Mouse (Mus musculus): ENCODE data around the gene Hax1. TPM values are rescaled to one million over a fixed set of nuclear protein-coding genes. Genes with fewer than 3 reads are reported as not detected.

Gene Hax1
- polyA plus RNA-seq, 2 experiments, result 121 to 135 TPM

GRCm38 (mm10) chr3:89956177-89956971 lies 42.2 kb downstream of the Hax1 start:
- no peak for TF ChIP-seq POLR2A (IDR thresholded peaks at IDR 0.05; ENCODE audit: borderline replicate concordance, extremely low read depth, insufficient read depth, insufficient read length)
- no peaks in the 10 kb centered on the region for H3K27me3 ChIP-seq (ENCODE audit: control insufficient read depth, insufficient read depth, low read length)
- H3K4me2 ChIP-seq (replicated peaks; ENCODE audit: low read depth, low read length, severe bottlenecking), result no peak overlapping the region
- peaks cover 11% of the 10 kb centered on the region for H3K4me1 ChIP-seq (ENCODE audit: control insufficient read depth, insufficient read depth, low read length)
- H3K9ac ChIP-seq (ENCODE audit: low read depth, low read length, severe bottlenecking), result no peak overlapping the region
- H3K36me3 ChIP-seq (ENCODE audit: control insufficient read depth, insufficient read depth, low read length), result peaks cover 77% of the 10 kb centered on the region
- no peak overlapping the region for H3K27ac ChIP-seq (replicated peaks; ENCODE audit: low read depth, low read length)
- no peaks in the 10 kb centered on the region for H3K9me3 ChIP-seq (ENCODE audit: control insufficient read depth, low read length)
- no peak overlapping the region for H3K4me3 ChIP-seq (replicated peaks; ENCODE audit: low read length)
- no peak for DNase-seq (ENCODE audit: low spot score)
- ATAC-seq (ENCODE audit: low FRiP score, low read depth), result no peak
- 91% methylated on average over 7 of the region's 7 CpGs for WGBS

- DNase-seq (ENCODE audit: low spot score) (peak; percentile 71), ATAC-seq (ENCODE audit: low FRiP score, low read depth) (no peak)
- H3K4me2 ChIP-seq (replicated peaks; ENCODE audit: low read depth, low read length, severe bottlenecking), result no peak overlapping the region
- H3K4me3 ChIP-seq (replicated peaks; ENCODE audit: low read length), result no peak overlapping the region
- no peaks in the 10 kb centered on the region for H3K27me3 ChIP-seq (ENCODE audit: control insufficient read depth, insufficient read depth, low read length)
- no peak for TF ChIP-seq POLR2A (IDR thresholded peaks at IDR 0.05; ENCODE audit: borderline replicate concordance, extremely low read depth, insufficient read depth, insufficient read length)
- no peak overlapping the region for H3K9ac ChIP-seq (ENCODE audit: low read depth, low read length, severe bottlenecking)
- H3K4me1 ChIP-seq (ENCODE audit: control insufficient read depth, insufficient read depth, low read length), result no peaks in the 10 kb centered on the region
- 1% methylated on average over 4 of the region's 4 CpGs for WGBS
- no peaks in the 10 kb centered on the region for H3K9me3 ChIP-seq (ENCODE audit: control insufficient read depth, low read length)
- no peak overlapping the region for H3K27ac ChIP-seq (replicated peaks; ENCODE audit: low read depth, low read length)
- peaks cover 96% of the 10 kb centered on the region for H3K36me3 ChIP-seq (ENCODE audit: control insufficient read depth, insufficient read depth, low read length)
Observed at GRCm38 (mm10) chr3:89953420-89953819, 45.2 kb downstream of the Hax1 start.

- WGBS, result 90% methylated on average over 6 of the region's 6 CpGs
- Histone ChIP-seq H3K9ac (ENCODE audit: low read depth, low read length, severe bottlenecking) (no peak overlapping the region), H3K4me1 (ENCODE audit: control insufficient read depth, insufficient read depth, low read length) (no peaks in the 10 kb centered on the region), H3K4me3 (replicated peaks; ENCODE audit: low read length) (no peak overlapping the region), H3K36me3 (ENCODE audit: control insufficient read depth, insufficient read depth, low read length) (peaks cover 98% of the 10 kb centered on the region), H3K27me3 (ENCODE audit: control insufficient read depth, insufficient read depth, low read length) (no peaks in the 10 kb centered on the region), H3K4me2 (replicated peaks; ENCODE audit: low read depth, low read length, severe bottlenecking) (no peak overlapping the region), H3K27ac (replicated peaks; ENCODE audit: low read depth, low read length) (no peak overlapping the region), H3K9me3 (ENCODE audit: control insufficient read depth, low read length) (no peaks in the 10 kb centered on the region)
- ATAC-seq (ENCODE audit: low FRiP score, low read depth) (no peak), DNase-seq (ENCODE audit: low spot score) (no peak)
- no peak for TF ChIP-seq POLR2A (IDR thresholded peaks at IDR 0.05; ENCODE audit: borderline replicate concordance, extremely low read depth, insufficient read depth, insufficient read length)
Observed at GRCm38 (mm10) chr3:89948655-89949054, 49.9 kb downstream of the Hax1 start.

GRCm38 (mm10) chr3:89948021-89948420 lies 50.6 kb downstream of the Hax1 start:
- no peak for ATAC-seq (ENCODE audit: low FRiP score, low read depth)
- 89% methylated on average over 11 of the region's 11 CpGs for WGBS
- no peak overlapping the region for H3K4me2 ChIP-seq (replicated peaks; ENCODE audit: low read depth, low read length, severe bottlenecking)

More at GRCm38 (mm10) chr3:89948021-89948420, 50.6 kb downstream of the Hax1 start:
- no peak for TF ChIP-seq POLR2A (IDR thresholded peaks at IDR 0.05; ENCODE audit: borderline replicate concordance, extremely low read depth, insufficient read depth, insufficient read length)
- H3K4me1 ChIP-seq (ENCODE audit: control insufficient read depth, insufficient read depth, low read length), result no peaks in the 10 kb centered on the region
- no peaks in the 10 kb centered on the region for H3K27me3 ChIP-seq (ENCODE audit: control insufficient read depth, insufficient read depth, low read length)
- H3K9me3 ChIP-seq (ENCODE audit: control insufficient read depth, low read length), result no peaks in the 10 kb centered on the region
- no peak for DNase-seq (ENCODE audit: low spot score)
- H3K27ac ChIP-seq (replicated peaks; ENCODE audit: low read depth, low read length), result no peak overlapping the region
- peaks cover 98% of the 10 kb centered on the region for H3K36me3 ChIP-seq (ENCODE audit: control insufficient read depth, insufficient read depth, low read length)
- H3K9ac ChIP-seq (ENCODE audit: low read depth, low read length, severe bottlenecking), result no peak overlapping the region
- H3K4me3 ChIP-seq (replicated peaks; ENCODE audit: low read length), result no peak overlapping the region

Small RNA genes lying within 50 kb of the gene (microRNA-seq; reads per million reads assigned to microRNA genes)
- gene Mir7669, result not detected

Other genes starting within 250 kb of the Hax1 start
- gene Chrnb2, start 234.1 kb downstream of the Hax1 start, polyA plus RNA-seq (2012; rRNA removed), result 0.43 and 0.64 TPM in 2 replicates
- 0.37 and 0.55 TPM in 2 replicates for gene Chrnb2, start 234.1 kb downstream of the Hax1 start, polyA plus RNA-seq (2014; fragmentation: Nextera tagmentation; extraction: Ambion mirVana)
- gene Ube2q1, start 225.2 kb downstream of the Hax1 start, polyA plus RNA-seq (2012; rRNA removed), result 45.8 and 47.0 TPM in 2 replicates
- gene Ube2q1, start 225.2 kb downstream of the Hax1 start, polyA plus RNA-seq (2014; fragmentation: Nextera tagmentation; extraction: Ambion mirVana), result 24.0 TPM in 2 replicates
- 2.9 TPM in 2 replicates for gene She, start 167.4 kb downstream of the Hax1 start, polyA plus RNA-seq (2012; rRNA removed)
- gene She, start 167.4 kb downstream of the Hax1 start, polyA plus RNA-seq (2014; fragmentation: Nextera tagmentation; extraction: Ambion mirVana), result 4.7 and 4.9 TPM in 2 replicates
- 1.1 and 1.2 TPM in 2 replicates for gene Il6ra, start 85.6 kb downstream of the Hax1 start, polyA plus RNA-seq (2012; rRNA removed)
- gene Il6ra, start 85.6 kb downstream of the Hax1 start, polyA plus RNA-seq (2014; fragmentation: Nextera tagmentation; extraction: Ambion mirVana), result 1.3 and 1.5 TPM in 2 replicates
- 88.4 and 110 TPM in 2 replicates for gene Atp8b2, start 35.3 kb downstream of the Hax1 start, polyA plus RNA-seq (2012; rRNA removed)
- 20.5 and 24.6 TPM in 2 replicates for gene Atp8b2, start 35.3 kb downstream of the Hax1 start, polyA plus RNA-seq (2014; fragmentation: Nextera tagmentation; extraction: Ambion mirVana)
- gene 4933434E20Rik, start 52.9 kb upstream of the Hax1 start, polyA plus RNA-seq (2012; rRNA removed), result 62.2 and 69.4 TPM in 2 replicates
- 133 and 139 TPM in 2 replicates for gene 4933434E20Rik, start 52.9 kb upstream of the Hax1 start, polyA plus RNA-seq (2014; fragmentation: Nextera tagmentation; extraction: Ambion mirVana)
- 205 and 239 TPM in 2 replicates for gene Ubap2l, start 53.8 kb upstream of the Hax1 start, polyA plus RNA-seq (2012; rRNA removed)
- gene Ubap2l, start 53.8 kb upstream of the Hax1 start, polyA plus RNA-seq (2014; fragmentation: Nextera tagmentation; extraction: Ambion mirVana), result 214 and 235 TPM in 2 replicates
- 258 and 269 TPM in 2 replicates for gene Tpm3, start 73.9 kb upstream of the Hax1 start, polyA plus RNA-seq (2012; rRNA removed)
- 436 and 464 TPM in 2 replicates for gene Tpm3, start 73.9 kb upstream of the Hax1 start, polyA plus RNA-seq (2014; fragmentation: Nextera tagmentation; extraction: Ambion mirVana)
- gene Nup210l, start 105.4 kb upstream of the Hax1 start, polyA plus RNA-seq (2012; rRNA removed), result 2.5 and 2.6 TPM in 2 replicates
- gene Nup210l, start 105.4 kb upstream of the Hax1 start, polyA plus RNA-seq (2014; fragmentation: Nextera tagmentation; extraction: Ambion mirVana), result 0.30 and 0.47 TPM in 2 replicates
- 3,285 and 4,392 TPM in 2 replicates for gene Rps27, start 214.9 kb upstream of the Hax1 start, polyA plus RNA-seq (2012; rRNA removed)
- 2,297 and 2,465 TPM in 2 replicates for gene Rps27, start 214.9 kb upstream of the Hax1 start, polyA plus RNA-seq (2014; fragmentation: Nextera tagmentation; extraction: Ambion mirVana)
- gene Rab13, start 214.9 kb upstream of the Hax1 start, polyA plus RNA-seq (2012; rRNA removed), result 23.8 and 35.8 TPM in 2 replicates
- 17.8 and 21.8 TPM in 2 replicates for gene Rab13, start 214.9 kb upstream of the Hax1 start, polyA plus RNA-seq (2014; fragmentation: Nextera tagmentation; extraction: Ambion mirVana)
- gene Jtb, start 232.8 kb upstream of the Hax1 start, polyA plus RNA-seq (2012; rRNA removed), result 74.2 and 78.2 TPM in 2 replicates
- 120 and 130 TPM in 2 replicates for gene Jtb, start 232.8 kb upstream of the Hax1 start, polyA plus RNA-seq (2014; fragmentation: Nextera tagmentation; extraction: Ambion mirVana)
- 6.3 and 6.4 TPM in 2 replicates for gene Creb3l4, start 244.7 kb upstream of the Hax1 start, polyA plus RNA-seq (2012; rRNA removed)
- 6.7 and 10.0 TPM in 2 replicates for gene Creb3l4, start 244.7 kb upstream of the Hax1 start, polyA plus RNA-seq (2014; fragmentation: Nextera tagmentation; extraction: Ambion mirVana)
- 56.8 and 66.4 TPM in 2 replicates for gene Slc39a1, start 249.4 kb upstream of the Hax1 start, polyA plus RNA-seq (2012; rRNA removed)
- 104 and 111 TPM in 2 replicates for gene Slc39a1, start 249.4 kb upstream of the Hax1 start, polyA plus RNA-seq (2014; fragmentation: Nextera tagmentation; extraction: Ambion mirVana)

Data from limb, embryonic 14.5 days (tissue).